Mouse (Mus musculus): ENCODE data around the gene Ctf1.

Gene Ctf1

GRCm38 (mm10) chr7:127745251-127745651 lies 32.7 kb downstream of the Ctf1 start:
- DNase-seq, result peak; percentile 95 to 97

DNA sequence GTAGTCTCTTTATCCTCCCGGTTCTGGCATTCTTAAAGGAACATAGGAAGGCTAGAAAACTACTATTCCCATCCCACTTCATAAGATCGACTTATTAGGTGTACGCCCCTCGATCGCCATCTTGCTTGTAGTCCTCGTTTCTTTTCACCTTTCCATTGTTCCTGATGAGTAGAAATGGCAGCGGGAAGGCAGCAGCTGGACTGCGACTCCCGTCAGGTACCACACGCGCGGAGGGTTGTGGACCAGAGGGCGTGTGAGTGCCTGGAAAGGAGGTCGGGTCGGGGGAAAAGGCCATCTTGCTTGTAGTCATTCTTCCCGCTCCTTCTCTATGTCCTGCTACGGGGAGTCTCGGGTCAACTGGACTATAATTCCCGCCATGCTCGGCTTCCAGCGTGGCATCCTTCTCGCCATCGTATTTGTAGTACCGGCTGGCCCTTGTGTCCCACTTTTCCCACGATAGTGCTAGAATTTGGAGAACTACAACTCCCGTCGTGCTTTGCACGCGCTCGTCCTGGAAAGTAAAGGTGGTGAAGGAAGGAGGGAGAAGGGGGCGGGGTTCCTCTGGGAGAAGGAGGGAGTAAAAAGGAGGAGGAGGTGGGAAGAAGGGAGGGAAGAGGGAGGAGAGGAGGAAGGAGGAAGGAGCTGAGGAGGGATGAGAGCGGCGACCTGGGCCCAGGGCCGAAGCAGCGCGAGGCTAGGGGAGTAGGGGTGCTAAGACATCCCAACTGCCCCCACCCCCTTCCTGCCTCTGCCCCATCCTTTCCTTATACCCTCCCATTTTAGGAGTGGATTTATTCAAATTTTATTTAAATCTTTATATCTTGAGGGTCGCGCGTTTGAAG lies 33.3 kb downstream of the Ctf1 start:
- DNase-seq, result peak; percentile 98 to 99

GRCm38 (mm10) chr7:127746494-127747491 lies 34.3 kb downstream of the Ctf1 start:
- peak in 1 of 2 experiments; percentile 35 for DNase-seq

GRCm38 (mm10) chr7:127747559-127748234 lies 35.2 kb downstream of the Ctf1 start:
- DNase-seq, result no peak

- no peak for DNase-seq
Observed at GRCm38 (mm10) chr7:127748235-127748560, 35.7 kb downstream of the Ctf1 start.

GRCm38 (mm10) chr7:127750131-127751127 lies 37.9 kb downstream of the Ctf1 start:
- peak in 1 of 2 experiments; percentile 58 for DNase-seq

GRCm38 (mm10) chr7:127751619-127752018 lies 39.1 kb downstream of the Ctf1 start:
- no peak for DNase-seq

- no peak for DNase-seq
Observed at GRCm38 (mm10) chr7:127752069-127752468, 39.5 kb downstream of the Ctf1 start.

DNA sequence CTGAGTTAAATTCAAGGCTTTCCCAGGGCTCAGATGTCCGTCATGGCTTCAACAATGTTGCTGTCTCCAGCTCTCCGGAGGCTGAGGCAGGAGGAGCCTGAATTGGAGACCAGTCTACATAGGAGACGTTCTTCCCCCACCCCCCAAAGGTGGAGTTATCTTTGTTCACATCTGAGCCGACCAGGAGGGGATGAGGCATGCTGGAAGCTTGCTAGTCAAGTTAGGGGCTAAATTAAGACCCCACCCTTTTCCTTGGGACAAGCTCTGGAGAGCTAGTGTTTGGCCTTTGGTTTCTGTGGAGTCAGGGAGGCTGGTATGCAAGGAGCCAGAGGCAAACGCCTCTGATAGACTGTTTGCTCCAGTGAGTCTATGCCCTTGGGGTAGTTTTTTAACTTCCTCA lies 40.6 kb downstream of the Ctf1 start:
- no peak for DNase-seq

DNA sequence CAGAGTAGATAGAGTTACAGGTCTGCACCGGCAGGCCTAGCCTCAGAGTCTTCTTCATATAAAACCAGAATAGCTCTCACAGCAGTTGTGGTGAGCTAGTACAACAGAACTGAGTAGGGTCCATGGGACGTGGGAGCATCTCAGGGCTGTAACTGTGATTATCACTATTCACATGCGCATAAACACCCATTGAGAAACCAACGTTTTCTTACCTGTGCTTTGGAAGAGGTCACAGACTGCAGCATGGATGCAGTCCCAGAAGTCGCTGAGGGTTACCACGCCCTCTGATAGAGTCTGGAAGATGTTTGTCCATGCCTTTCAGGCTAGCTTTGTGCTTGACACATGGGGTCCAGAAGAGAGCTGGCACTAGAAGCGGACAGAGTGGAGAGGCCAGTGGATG lies 41.2 kb downstream of the Ctf1 start:
- DNase-seq, result no peak

GRCm38 (mm10) chr7:127759716-127760115 lies 47.2 kb downstream of the Ctf1 start:
- DNase-seq, result no peak

GRCm38 (mm10) chr7:127760478-127760877 lies 47.9 kb downstream of the Ctf1 start:
- no peak for DNase-seq

- peak; percentile 43 to 72 for DNase-seq
Observed at GRCm38 (mm10) chr7:127761026-127761425, 48.5 kb downstream of the Ctf1 start.

DNA sequence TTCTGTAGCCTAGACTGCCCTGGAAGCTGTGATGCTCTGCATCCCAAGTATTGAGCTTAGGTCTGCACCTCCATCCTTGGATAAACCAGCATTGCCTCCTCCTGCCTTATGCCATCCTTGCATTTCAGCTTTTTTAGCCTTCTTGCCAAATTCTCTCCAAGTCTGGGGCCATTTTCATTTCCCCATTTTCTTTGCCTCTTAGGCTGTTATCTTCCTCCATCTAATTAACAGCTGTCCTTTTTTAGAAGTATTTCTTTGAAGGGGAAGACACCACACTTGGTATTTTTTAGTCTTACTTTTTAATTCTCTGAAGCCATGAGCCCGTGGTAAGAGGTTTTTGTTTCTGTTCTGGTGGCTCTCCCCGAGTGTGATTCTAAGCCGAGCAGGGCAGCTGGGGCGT lies 51.1 kb downstream of the Ctf1 start:
- no peak for DNase-seq

- peak in 1 of 2 experiments; percentile 43 for DNase-seq
Observed at GRCm38 (mm10) chr7:127765756-127766155, 53.2 kb downstream of the Ctf1 start.

- no peak for DNase-seq
Observed at GRCm38 (mm10) chr7:127766851-127767609, 54.5 kb downstream of the Ctf1 start.

All from kidney, adult 8-10 months (tissue).